Mouse (Mus musculus): ENCODE results near the gene Sept3.

- no peak for TF ChIP-seq CTCF (IDR thresholded peaks at IDR 0.05; ENCODE audit: control insufficient read depth, insufficient read depth, low read length)
- no peak for TF ChIP-seq POLR2A (IDR thresholded peaks at IDR 0.05; ENCODE audit: borderline replicate concordance, control insufficient read depth, low read depth, low read length)
These were observed 60.5 kb downstream of the Sept3 start for GRCm38 (mm10) chr15:82335194-82335593.
